Mouse (Mus musculus) CH12.LX (cell line): ENCODE results near the gene 4930442H23Rik. TPM values are rescaled to one million over a fixed set of nuclear protein-coding genes. Genes with fewer than 3 reads are reported as not detected.

Source experiments
- DNase-seq: peaks from one replicate; pipeline ENCODE4 v3.0.0-alpha.2; 2013; ENCODE audit errors: extremely low read depth
- H3K27ac ChIP-seq: 2 replicates; pipeline ENCODE4 v1.5.1; 2012; ENCODE audit warnings: low read depth, mild to moderate bottlenecking, control low read depth, moderate library complexity; ENCODE audit not compliant: insufficient read depth
- H3K27me3 ChIP-seq: replicated peaks from 2 replicates; pipeline ENCODE3; 2012; ENCODE audit warnings: inconsistent platforms
- H3K36me3 ChIP-seq, 2 experiments: replicated peaks in 1 of 2; 2 replicates each; pipeline versions ENCODE3 to v1.6.1; 2012; ENCODE audit warnings: inconsistent platforms in 1 of 2, low read length in 1 of 2, mild to moderate bottlenecking in 1 of 2, mixed read lengths in 1 of 2, moderate library complexity in 1 of 2; ENCODE audit not compliant: control insufficient read depth in 1 of 2, insufficient read depth in 1 of 2
- H3K4me1 ChIP-seq, 2 experiments: 2 replicates each; pipeline ENCODE4 v1.6.1; 2012; ENCODE audit warnings: inconsistent platforms in 1 of 2, moderate library complexity in 1 of 2; ENCODE audit not compliant: insufficient read depth in 2 of 2, control insufficient read depth in 1 of 2
- H3K4me2 ChIP-seq: 2 replicates; pipeline ENCODE4 v1.6.1; 2012; ENCODE audit warnings: low read depth, mild to moderate bottlenecking, control low read depth; ENCODE audit not compliant: poor library complexity, insufficient read depth, severe bottlenecking
- H3K4me3 ChIP-seq, 3 experiments: fragments of 150-350 bp in 1 of 3; sonication (generic) in 1 of 3; replicated peaks in 1 of 3; 2 replicates each; pipeline versions ENCODE3 to v1.5.1; 2011 to 2012; ENCODE audit warnings: low read depth in 2 of 3, low read length in 2 of 3, mild to moderate bottlenecking in 2 of 3, moderate library complexity in 2 of 3, control low read depth in 1 of 3, improper control_type of control experiment in 1 of 3, inconsistent platforms in 1 of 3, mixed read lengths in 1 of 3; ENCODE audit not compliant: poor library complexity in 1 of 3
- H3K79me2 ChIP-seq: replicated peaks from 2 replicates; pipeline ENCODE4 v1.6.1; 2012; ENCODE audit warnings: mild to moderate bottlenecking, moderate library complexity; ENCODE audit not compliant: control insufficient read depth, poor library complexity, insufficient read depth, severe bottlenecking; ENCODE audit errors: extremely low read depth
- H3K9ac ChIP-seq: 2 replicates; pipeline ENCODE4 v1.6.1; 2012; ENCODE audit warnings: low read depth, mild to moderate bottlenecking, control low read depth, moderate library complexity; ENCODE audit not compliant: insufficient read depth
- H3K9me3 ChIP-seq: replicated peaks from 2 replicates; pipeline ENCODE3; 2012; ENCODE audit warnings: low read length, inconsistent platforms, mixed read lengths
- CTCF ChIP-seq, 2 experiments: IDR thresholded peaks in 1 of 2; conservative IDR thresholded peaks in 1 of 2; 2 replicates each; pipeline ENCODE4 v1.5.1; 2011 to 2012; ENCODE audit warnings: low read depth in 2 of 2, low read length in 2 of 2, improper control_type of control experiment in 1 of 2, inconsistent platforms in 1 of 2, mild to moderate bottlenecking in 1 of 2, moderate library complexity in 1 of 2
- ETS1 ChIP-seq: conservative IDR thresholded peaks from 2 replicates; pipeline ENCODE4 v1.6.1; 2012; ENCODE audit warnings: low read depth, mild to moderate bottlenecking, inconsistent platforms, low read length, improper control_type of control experiment, moderate library complexity
- GABPA ChIP-seq: IDR thresholded peaks from 2 replicates; pipeline ENCODE4 v1.6.1; 2012; ENCODE audit warnings: low read depth, low read length, improper control_type of control experiment, inconsistent platforms; ENCODE audit not compliant: insufficient replicate concordance
- MAFK ChIP-seq: IDR thresholded peaks from 2 replicates; pipeline ENCODE4 v1.6.1; 2011; ENCODE audit warnings: low read length, improper control_type of control experiment; ENCODE audit not compliant: insufficient replicate concordance
- NELFE ChIP-seq: IDR thresholded peaks from 2 replicates; pipeline ENCODE4 v1.6.1; 2011; ENCODE audit warnings: low read depth, low read length, improper control_type of control experiment
- NRF1 ChIP-seq: IDR thresholded peaks from 2 replicates; pipeline ENCODE4 v1.6.1; 2014; ENCODE audit warnings: low read depth, mild to moderate bottlenecking, inconsistent platforms, low read length, improper control_type of control experiment, moderate library complexity
- RAD21 ChIP-seq: IDR thresholded peaks from 2 replicates; pipeline ENCODE4 v1.6.1; 2011; ENCODE audit warnings: low read depth, mild to moderate bottlenecking, low read length, improper control_type of control experiment, moderate library complexity
- TBP ChIP-seq: conservative IDR thresholded peaks from 2 replicates; pipeline ENCODE4 v1.6.1; 2011; ENCODE audit warnings: low read depth, low read length, improper control_type of control experiment
- TCF12 ChIP-seq: IDR thresholded peaks from 2 replicates; pipeline ENCODE4 v1.6.1; 2014; ENCODE audit warnings: low read depth, mild to moderate bottlenecking, inconsistent platforms, low read length, improper control_type of control experiment
- ZKSCAN1 ChIP-seq: IDR thresholded peaks from 2 replicates; pipeline ENCODE4 v1.6.1; 2012; ENCODE audit warnings: low read depth, inconsistent platforms, low read length, improper control_type of control experiment, borderline replicate concordance
- ZNF384 ChIP-seq: IDR thresholded peaks from 2 replicates; pipeline ENCODE4 v1.6.1; 2012; ENCODE audit warnings: low read depth, low read length, improper control_type of control experiment, inconsistent platforms
- dilution Hi-C: fragments of 300-500 bp; cut with MboI; formaldehyde crosslinking; loops from 2 replicates; pipeline ENCODE4 v1.14.3; 2020; ENCODE audit warnings: low sequenced_read_pairs; ENCODE audit not compliant: extremely low pct_unique_long_range_greater_than_20kb, extremely low pct_ligation_motif_present
- in situ Hi-C: fragments of 300-500 bp; cut with MboI; formaldehyde crosslinking; loops from 3 replicates; pipeline ENCODE4 v1.14.3; 2019; ENCODE audit warnings: low sequenced_read_pairs, low pct_ligation_motif_present, low pct_unique_long_range_greater_than_20kb, mixed read lengths
- polyA plus RNA-seq: library from polyadenylated mRNA; unstranded; fragments of >175 nt; gene quantifications from 2 replicates; pipeline ENCODE4 v1.2.1, GENCODE M21; 2012; ENCODE audit warnings: low read depth; ENCODE audit not compliant: insufficient read length
- total RNA-seq, 2 experiments: library from RNA; depleted of rRNA; stranded (reverse); fragments of 300-350 nt in 1 of 2; fragments of >200 nt in 1 of 2; gene quantifications; 2 replicates each; pipeline ENCODE4 v1.2.3; 2012 to 2014

Gene 4930442H23Rik
- total and polyA plus RNA-seq, 3 experiments = 0.27 TPM; not detected in 2

- in situ Hi-C loops = loop anchor here (5.0 kb wide), 1 partner anchor 37 kb away; no protein-coding TSS in a partner anchor
- H3K9me3 ChIP-seq = peaks cover 10% of the 10 kb centered on the region
- H3K9ac ChIP-seq = no peak overlapping the region
- no peak overlapping the region for H3K4me2 ChIP-seq
- dilution Hi-C loops = no loop called here
- no peak for TF ChIP-seq NRF1
- TF ChIP-seq CTCF (conservative IDR thresholded peaks at IDR 0.05 in 1 of 2, IDR thresholded peaks at IDR 0.05 in 1 of 2; ENCODE audit: low read depth in 2 of 2, low read length in 2 of 2) = no peak
- no peak overlapping the region for H3K27ac ChIP-seq
- H3K4me1 ChIP-seq = peaks cover 34 to 56% of the 10 kb centered on the region in 2 experiments
- no peak for DNase-seq
- H3K79me2 ChIP-seq = no peaks in the 10 kb centered on the region
- H3K4me3 ChIP-seq = no peak overlapping the region
- peaks cover 3% of the 10 kb centered on the region for H3K27me3 ChIP-seq
- no peaks in the 10 kb centered on the region for H3K36me3 ChIP-seq
Observed at GRCm38 (mm10) chr10:81200605-81201287, 17.1 kb upstream of the 4930442H23Rik start.

GRCm38 (mm10) chr10:81200141-81200540 is 16.5 kb upstream of the 4930442H23Rik start:
- no peak overlapping the region for H3K27ac ChIP-seq
- no peak overlapping the region for H3K4me3 ChIP-seq
- no peak for TF ChIP-seq TBP
- no peak for TF ChIP-seq ETS1
- TF ChIP-seq ZNF384 = no peak
- H3K36me3 ChIP-seq = no peaks in the 10 kb centered on the region
- in situ Hi-C loops = loop anchor here (5.0 kb wide), 1 partner anchor 37 kb away; no protein-coding TSS in a partner anchor
- dilution Hi-C loops = no loop called here
- peaks cover 36 to 56% of the 10 kb centered on the region in 2 experiments for H3K4me1 ChIP-seq
- H3K9me3 ChIP-seq = peaks cover 9% of the 10 kb centered on the region
- no peak for DNase-seq
- H3K27me3 ChIP-seq = peaks cover 3% of the 10 kb centered on the region
- no peak overlapping the region for H3K9ac ChIP-seq
- H3K4me2 ChIP-seq = no peak overlapping the region
- no peaks in the 10 kb centered on the region for H3K79me2 ChIP-seq

- Histone ChIP-seq H3K27me3 (peaks cover 5% of the 10 kb centered on the region), H3K4me3 (no peak overlapping the region), H3K9ac (no peak overlapping the region), H3K4me1 (peaks cover 38 to 54% of the 10 kb centered on the region in 2 experiments), H3K79me2 (no peaks in the 10 kb centered on the region), H3K9me3 (no peaks in the 10 kb centered on the region), H3K27ac (no peak overlapping the region), H3K4me2 (no peak overlapping the region), H3K36me3 (no peaks in the 10 kb centered on the region)
- DNase-seq = no peak
- dilution Hi-C loops (no loop called here), in situ Hi-C loops (loop anchor here (5.0 to 10.0 kb wide), 2 partner anchors 88 to 156 kb away; partner anchors contain the start of genes Hmg20b and Mfsd12)
- TF ChIP-seq MAFK (no peak), TCF12 (no peak), ZNF384 (no peak), CTCF (conservative IDR thresholded peaks at IDR 0.05 in 1 of 2, IDR thresholded peaks at IDR 0.05 in 1 of 2; ENCODE audit: low read depth in 2 of 2, low read length in 2 of 2) (peak in 1 of 2 experiments; percentile 16; a peak in 1 of 4 replicates), GABPA (no peak), RAD21 (no peak), NELFE (no peak), ZKSCAN1 (no peak)
Observed at GRCm38 (mm10) chr10:81198990-81199389, 15.3 kb upstream of the 4930442H23Rik start.
